Mouse (Mus musculus) megakaryocyte, embryonic 14.5 days (primary cell): ENCODE results near the gene Tmem178b.

Source experiments
- FLI1 ChIP-seq: IDR thresholded peaks from 2 replicates; pipeline ENCODE4 v1.6.1; 2012; ENCODE audit warnings: low read length, inconsistent platforms, mixed read lengths
- GATA1 ChIP-seq: IDR thresholded peaks from 3 replicates; pipeline ENCODE4 v1.6.1; 2012; ENCODE audit warnings: mixed read lengths, low read length, inconsistent platforms, borderline replicate concordance

- no peak for TF ChIP-seq GATA1
- TF ChIP-seq FLI1, result no peak
These were observed 427.6 kb downstream of the Tmem178b start for GRCm38 (mm10) chr6:40300707-40301106.
